ENCODE assay signal across 9 mouse cellular contexts in genomic region chr7:75780812-75781211, GRCm38 (mm10).
DNase-seq lines count a peak whose midpoint lies in the region; ATAC-seq and TF ChIP-seq lines count a peak whose summit lies in the region.
"Had no signal": no experiment of that assay in that cellular context is flagged by ENCODE, and none has a peak within 500 bp of the region (broad histone marks: within the 10 kb centered on the region; RNA-seq: fewer than 3 reads in every experiment).

No protein-coding gene starts in this region.

- H3K36me3 ChIP-seq in kidney, postnatal 0 days (ENCODE audit: insufficient read depth, low read length): peaks cover 2% of the 10 kb centered on the region; the same call in 1 of the 2 replicates
- H3K36me3 ChIP-seq in hindbrain, embryonic 12.5 days: peaks cover 12% of the 10 kb centered on the region; the same call in 1 of the 2 replicates
- H3K36me3 ChIP-seq in midbrain, embryonic 14.5 days (ENCODE audit: control insufficient read depth, insufficient read depth, low read length): no peaks in the 10 kb centered on the region

- peak; percentile 33 for DNase-seq in kidney, postnatal 0 days (ENCODE audit: low spot score)
- DNase-seq in kidney, postnatal 14 days: no peak
- DNase-seq in NIH3T3 (ENCODE audit: low read depth): peak; percentile 62
- no peak for DNase-seq in midbrain, embryonic 14.5 days
- DNase-seq in cerebellum, adult 18-20 months: no peak
- DNase-seq in left cerebral cortex, adult 11 months (ENCODE audit: low spot score): no peak
- no peak for DNase-seq in testis, postnatal 10 days (ENCODE audit: low spot score)
- DNase-seq: adrenal gland, adult 8-10 months had no signal

- H3K9ac ChIP-seq in kidney, postnatal 0 days (ENCODE audit: low read depth, low read length): no peak overlapping the region
- H3K9ac ChIP-seq in hindbrain, embryonic 12.5 days: no peak overlapping the region
- H3K9ac ChIP-seq in midbrain, embryonic 14.5 days (replicated peaks; ENCODE audit: low read length): no peak overlapping the region

- H3K4me2 ChIP-seq in kidney, postnatal 0 days (ENCODE audit: low read length): peak overlapping the region; percentile 65
- peak overlapping the region; percentile 62 for H3K4me2 ChIP-seq in hindbrain, embryonic 12.5 days (replicated peaks)
- peak overlapping the region; percentile 52 for H3K4me2 ChIP-seq in midbrain, embryonic 14.5 days (ENCODE audit: low read length)

- 8% methylated on average over 1 of the region's 5 CpGs for WGBS in kidney, postnatal 0 days
- 29% methylated on average over 4 of the region's 5 CpGs for WGBS in hindbrain, embryonic 12.5 days
- 19% methylated on average over 5 of the region's 5 CpGs for WGBS in midbrain, embryonic 14.5 days

- peak overlapping the region; percentile 60; the same call in 1 of the 2 replicates for H3K4me3 ChIP-seq in kidney, postnatal 0 days (replicated peaks; ENCODE audit: low read depth, low read length)
- peak overlapping the region; percentile 46; the same call in 1 of the 2 replicates for H3K4me3 ChIP-seq in hindbrain, embryonic 12.5 days
- no peak overlapping the region for H3K4me3 ChIP-seq in midbrain, embryonic 14.5 days (replicated peaks; ENCODE audit: low read depth, low read length)

- no peaks in the 10 kb centered on the region for H3K9me3 ChIP-seq in kidney, postnatal 0 days (replicated peaks; ENCODE audit: low read length)
- no peaks in the 10 kb centered on the region for H3K9me3 ChIP-seq in hindbrain, embryonic 12.5 days (replicated peaks)
- H3K9me3 ChIP-seq in midbrain, embryonic 14.5 days (ENCODE audit: control insufficient read depth, low read length): no peaks in the 10 kb centered on the region

- H3K27me3 ChIP-seq in kidney, postnatal 0 days (ENCODE audit: insufficient read depth, low read length): no peaks in the 10 kb centered on the region
- no peaks in the 10 kb centered on the region for H3K27me3 ChIP-seq in hindbrain, embryonic 12.5 days
- H3K27me3 ChIP-seq in midbrain, embryonic 14.5 days (ENCODE audit: control insufficient read depth, insufficient read depth, low read length): no peaks in the 10 kb centered on the region

- no peak overlapping the region for H3K27ac ChIP-seq in kidney, postnatal 0 days
- H3K27ac ChIP-seq in hindbrain, embryonic 12.5 days: no peak overlapping the region
- H3K27ac ChIP-seq in midbrain, embryonic 14.5 days (replicated peaks; ENCODE audit: low read depth, low read length): no peak overlapping the region

- no peaks in the 10 kb centered on the region for H3K4me1 ChIP-seq in kidney, postnatal 0 days (replicated peaks; ENCODE audit: insufficient read depth, low read length)
- no peaks in the 10 kb centered on the region for H3K4me1 ChIP-seq in hindbrain, embryonic 12.5 days
- H3K4me1 ChIP-seq in midbrain, embryonic 14.5 days (ENCODE audit: control insufficient read depth, insufficient read depth, low read length): no peaks in the 10 kb centered on the region

- ATAC-seq in kidney, postnatal 0 days (replicated peaks; ENCODE audit: low FRiP score, low read depth): no peak
- no peak for ATAC-seq in hindbrain, embryonic 12.5 days (ENCODE audit: low FRiP score)
- ATAC-seq in midbrain, embryonic 14.5 days (ENCODE audit: low FRiP score, low TSS enrichment): no peak

- no peak for TF ChIP-seq CTCF in kidney, postnatal 0 days (IDR thresholded peaks at IDR 0.05; ENCODE audit: low read depth)

Comparison
In these comparisons a context has a peak if more than half of its experiments do, and no peak if none do; other contexts are left out.
1. DNase-seq: peak in kidney, postnatal 0 days (single experiment) and NIH3T3 (single experiment); none in kidney, postnatal 14 days (single experiment), midbrain, embryonic 14.5 days (single experiment), cerebellum, adult 18-20 months (0 of 2), left cerebral cortex, adult 11 months (single experiment) and testis, postnatal 10 days (single experiment).
2. Peak in every context shown above with its lines, with median percentiles within 50 percentile points of each other: H3K4me2 ChIP-seq.